Mouse (Mus musculus): ENCODE measurements at regions not wholly inside any gene's neighbourhood (a gene's known extent, or its start where the extent isn't known, plus 50 kb on each side); places are given as distances from the start of the nearest gene placed in this dataset.

GRCm38 (mm10) chr8:98955803-98956202, 460.5 kb downstream of the Cdh8 start:
- no peak for DNase-seq (ENCODE audit: low read depth, low spot score)

GRCm38 (mm10) chr8:98913159-98913777, 503.0 kb downstream of the Cdh8 start:
- DNase-seq (ENCODE audit: low read depth, low spot score) = no peak

GRCm38 (mm10) chr8:98893331-98893730, 522.9 kb downstream of the Cdh8 start:
- DNase-seq (ENCODE audit: low read depth, low spot score) = no peak

- no peak for DNase-seq (ENCODE audit: low read depth, low spot score)
Observed at GRCm38 (mm10) chr8:98861664-98862306, 554.5 kb downstream of the Cdh8 start.

GRCm38 (mm10) chr8:98861175-98861574, 555.1 kb downstream of the Cdh8 start:
- DNase-seq (ENCODE audit: low read depth, low spot score) = no peak

- no peak for DNase-seq (ENCODE audit: low read depth, low spot score)
Observed at GRCm38 (mm10) chr8:98860416-98860815, 555.9 kb downstream of the Cdh8 start.

GRCm38 (mm10) chr8:98829515-98829914, 586.8 kb downstream of the Cdh8 start:
- DNase-seq (ENCODE audit: low read depth, low spot score) = no peak

GRCm38 (mm10) chr8:98829006-98829405, 587.3 kb downstream of the Cdh8 start:
- no peak for DNase-seq (ENCODE audit: low read depth, low spot score)

GRCm38 (mm10) chr8:98811922-98812321, 604.3 kb downstream of the Cdh8 start:
- DNase-seq (ENCODE audit: low read depth, low spot score) = no peak

GRCm38 (mm10) chr8:98797445-98797844, 618.8 kb downstream of the Cdh8 start:
- DNase-seq (ENCODE audit: low read depth, low spot score) = no peak

GRCm38 (mm10) chr8:98767036-98767435, 649.2 kb downstream of the Cdh8 start:
- DNase-seq (ENCODE audit: low read depth, low spot score) = no peak

- DNase-seq (ENCODE audit: low read depth, low spot score) = no peak
Observed at GRCm38 (mm10) chr8:98756596-98756995, 659.7 kb downstream of the Cdh8 start.

GRCm38 (mm10) chr8:98755795-98756194, 660.5 kb downstream of the Cdh8 start:
- DNase-seq (ENCODE audit: low read depth, low spot score) = no peak

GRCm38 (mm10) chr8:98752367-98752766, 663.9 kb downstream of the Cdh8 start:
- no peak for DNase-seq (ENCODE audit: low read depth, low spot score)

- DNase-seq (ENCODE audit: low read depth, low spot score) = no peak
Observed at GRCm38 (mm10) chr8:98707753-98708152, 708.5 kb downstream of the Cdh8 start.

GRCm38 (mm10) chr8:98706122-98706521, 710.1 kb downstream of the Cdh8 start:
- peak; percentile 7 for DNase-seq (ENCODE audit: low read depth, low spot score)

GRCm38 (mm10) chr8:98685195-98685594, 731.1 kb downstream of the Cdh8 start:
- no peak for DNase-seq (ENCODE audit: low read depth, low spot score)

- DNase-seq (ENCODE audit: low read depth, low spot score) = no peak
Observed at GRCm38 (mm10) chr8:98684531-98684930, 731.7 kb downstream of the Cdh8 start.

- no peak for DNase-seq (ENCODE audit: low read depth, low spot score)
Observed at GRCm38 (mm10) chr8:98680065-98680464, 736.2 kb downstream of the Cdh8 start.

GRCm38 (mm10) chr8:98659287-98659686, 757.0 kb downstream of the Cdh8 start:
- no peak for DNase-seq (ENCODE audit: low read depth, low spot score)

GRCm38 (mm10) chr8:98652316-98652715, 764.0 kb downstream of the Cdh8 start:
- peak; percentile 71 for DNase-seq (ENCODE audit: low read depth, low spot score)

- no peak for DNase-seq (ENCODE audit: low read depth, low spot score)
Observed at GRCm38 (mm10) chr8:98651010-98651409, 765.3 kb downstream of the Cdh8 start.

GRCm38 (mm10) chr8:98628151-98628550, 788.1 kb downstream of the Cdh8 start:
- no peak for DNase-seq (ENCODE audit: low read depth, low spot score)

All from ES-CJ7 (cell line).